Mouse (Mus musculus) midbrain, embryonic 10.5 days (tissue): ENCODE results near the gene Coasy. TPM values are rescaled to one million over a fixed set of nuclear protein-coding genes. Genes with fewer than 3 reads are reported as not detected.

Source experiments
- DNase-seq: peaks from one replicate; pipeline ENCODE4 v3.0.0-alpha.2; 2017; ENCODE audit warnings: low spot score
- H3K27ac ChIP-seq: fragments of 300-500 bp; sonication (generic); replicated peaks from 2 replicates; pipeline ENCODE4 v1.5.1; 2016; ENCODE audit warnings: mild to moderate bottlenecking
- H3K27me3 ChIP-seq: fragments of 300-500 bp; sonication (generic); 2 replicates; pipeline ENCODE4 v1.6.1; 2016; ENCODE audit warnings: low read depth, mild to moderate bottlenecking; ENCODE audit not compliant: poor library complexity, severe bottlenecking
- H3K36me3 ChIP-seq: fragments of 300-500 bp; sonication (generic); 2 replicates; pipeline ENCODE4 v1.6.1; 2016; ENCODE audit warnings: mild to moderate bottlenecking, moderate library complexity
- H3K4me1 ChIP-seq: fragments of 300-500 bp; sonication (generic); 2 replicates; pipeline ENCODE4 v1.6.1; 2016
- H3K4me3 ChIP-seq: fragments of 300-500 bp; sonication (generic); 2 replicates; pipeline ENCODE4 v1.5.1; 2016; ENCODE audit warnings: mild to moderate bottlenecking, moderate library complexity
- H3K9me3 ChIP-seq: fragments of 300-500 bp; sonication (generic); replicated peaks from 2 replicates; pipeline ENCODE4 v1.6.1; 2016; ENCODE audit warnings: mild to moderate bottlenecking
- WGBS: fragments of 180-500 bp; shearing (Covaris S2); methylation state at CpG from one replicate; pipeline ENCODE4 v1.1.7; 2016; 5-methylcytosine and 5-hydroxymethylcytosine counted together
- polyA plus RNA-seq: library from polyadenylated mRNA; unstranded; fragments of >200 nt; fragmentation: Nextera tagmentation; extraction: Ambion mirVana; gene quantifications from 2 replicates; pipeline ENCODE4 v1.2.1, GENCODE M21; 2016

Gene Coasy
- polyA plus RNA-seq, 1 experiment from 2014 or later, result 57.5 TPM

GRCm38 (mm10) chr11:101131701-101132100 lies 49.3 kb downstream of the Coasy start:
- H3K36me3 ChIP-seq, result peaks cover 8% of the 10 kb centered on the region
- H3K9me3 ChIP-seq, result peaks cover 11% of the 10 kb centered on the region; the same call in 1 of the 2 replicates
- H3K4me1 ChIP-seq, result no peaks in the 10 kb centered on the region
- no peak for DNase-seq
- no peak overlapping the region for H3K4me3 ChIP-seq
- H3K27ac ChIP-seq, result no peak overlapping the region
- 91% methylated on average over 6 of the region's 6 CpGs for WGBS
- no peaks in the 10 kb centered on the region for H3K27me3 ChIP-seq

- H3K4me1 ChIP-seq, result no peaks in the 10 kb centered on the region
- no peak overlapping the region for H3K27ac ChIP-seq
- peaks cover 4% of the 10 kb centered on the region; the same call in 1 of the 2 replicates for H3K9me3 ChIP-seq
- DNase-seq, result no peak
- no peaks in the 10 kb centered on the region for H3K27me3 ChIP-seq
- no peak overlapping the region for H3K4me3 ChIP-seq
- no peaks in the 10 kb centered on the region for H3K36me3 ChIP-seq
- WGBS, result 88% methylated on average over 12 of the region's 12 CpGs
These were observed 50.7 kb downstream of the Coasy start for GRCm38 (mm10) chr11:101133037-101133436.

GRCm38 (mm10) chr11:101134217-101134865 lies 52.0 kb downstream of the Coasy start:
- WGBS, result 88% methylated on average over 13 of the region's 13 CpGs
- peaks cover 5% of the 10 kb centered on the region for H3K27me3 ChIP-seq
- H3K36me3 ChIP-seq, result no peaks in the 10 kb centered on the region
- H3K27ac ChIP-seq, result no peak overlapping the region
- peaks cover 6% of the 10 kb centered on the region for H3K4me1 ChIP-seq
- no peak for DNase-seq
- H3K4me3 ChIP-seq, result no peak overlapping the region
- H3K9me3 ChIP-seq, result peaks cover 4% of the 10 kb centered on the region; the same call in 1 of the 2 replicates

Other genes with a start within 250 kb of the Coasy start
- 15.0 and 15.9 TPM in 2 replicates for gene Stat5b, start 231.8 kb upstream of the Coasy start, polyA plus RNA-seq
- gene Stat5a, start 223.2 kb upstream of the Coasy start, polyA plus RNA-seq, result 1.7 TPM in 2 replicates
- gene Stat3, start 143.0 kb upstream of the Coasy start, polyA plus RNA-seq, result 16.9 and 20.4 TPM in 2 replicates
- 16.7 and 21.8 TPM in 2 replicates for gene Cavin1, start 111.7 kb upstream of the Coasy start, polyA plus RNA-seq
- 33.9 and 43.9 TPM in 2 replicates for gene Atp6v0a1, start 73.1 kb upstream of the Coasy start, polyA plus RNA-seq
- 10.0 and 11.6 TPM in 2 replicates for gene Naglu, start 12.6 kb upstream of the Coasy start, polyA plus RNA-seq
- gene Hsd17b1, start 4.2 kb upstream of the Coasy start, polyA plus RNA-seq, result 0.12 TPM in 1 of 2 replicates, not detected in the other
- 42.7 and 49.1 TPM in 2 replicates for gene Mlx, start 4.7 kb downstream of the Coasy start, polyA plus RNA-seq
- gene Psmc3ip, start 12.9 kb downstream of the Coasy start, polyA plus RNA-seq, result 74.3 and 77.3 TPM in 2 replicates
- gene Retreg3, start 37.3 kb downstream of the Coasy start, polyA plus RNA-seq, result 16.4 and 20.2 TPM in 2 replicates
- gene Tubg1, start 37.4 kb downstream of the Coasy start, polyA plus RNA-seq, result 131 and 135 TPM in 2 replicates
- 2.1 and 3.9 TPM in 2 replicates for gene Tubg2, start 73.3 kb downstream of the Coasy start, polyA plus RNA-seq
- 0.28 and 0.43 TPM in 2 replicates for gene Cntnap1, start 88.0 kb downstream of the Coasy start, polyA plus RNA-seq
- 4.5 and 5.6 TPM in 2 replicates for gene Plekhh3, start 88.8 kb downstream of the Coasy start, polyA plus RNA-seq
- 0.17 and 0.20 TPM in 2 replicates for gene Ccr10, start 92.9 kb downstream of the Coasy start, polyA plus RNA-seq
- 11.1 and 11.2 TPM in 2 replicates for gene Ezh1, start 143.9 kb downstream of the Coasy start, polyA plus RNA-seq
- 64.7 and 71.5 TPM in 2 replicates for gene Ramp2, start 163.5 kb downstream of the Coasy start, polyA plus RNA-seq
- 137 and 143 TPM in 2 replicates for gene Vps25, start 171.1 kb downstream of the Coasy start, polyA plus RNA-seq
- 5.4 and 8.0 TPM in 2 replicates for gene Wnk4, start 178.0 kb downstream of the Coasy start, polyA plus RNA-seq
- 1.6 and 1.8 TPM in 2 replicates for gene Cntd1, start 196.4 kb downstream of the Coasy start, polyA plus RNA-seq
- gene Coa3, start 196.5 kb downstream of the Coasy start, polyA plus RNA-seq, result 223 and 228 TPM in 2 replicates
- 152 and 162 TPM in 2 replicates for gene Becn1, start 219.7 kb downstream of the Coasy start, polyA plus RNA-seq
- gene Psme3, start 233.6 kb downstream of the Coasy start, polyA plus RNA-seq, result 181 and 194 TPM in 2 replicates
- gene Aoc2, start 242.5 kb downstream of the Coasy start, polyA plus RNA-seq, result 1.6 and 2.5 TPM in 2 replicates
- 0.04 TPM in 1 of 2 replicates, not detected in the other for gene Aoc3, start 248.0 kb downstream of the Coasy start, polyA plus RNA-seq